Mouse (Mus musculus) monocyte, adult 5-6 weeks (primary cell): ENCODE results near the gene Apobec1. TPM values are rescaled to one million over a fixed set of nuclear protein-coding genes. Genes with fewer than 3 reads are reported as not detected.
A peak's percentile ranks its signal among the peaks of the same experiment; 100 is the strongest.
"Not testable (repeated sequence)": the region's sequence is repeated elsewhere in the genome, so short reads cannot be mapped to it uniquely, and the experiment has no call there.

ENCODE experiments used
- ATAC-seq: fragments of 153-309, 156-312 bp; replicated peaks from 2 replicates; pipeline ENCODE4 v1.8.0; 2017; ENCODE audit warnings: mild to moderate bottlenecking; ENCODE audit not compliant: low TSS enrichment, insufficient number of reproducible peaks, severe bottlenecking, poor library complexity, low FRiP score
- total RNA-seq: library from RNA; stranded (forward); fragments of 200-1000, 200-491, 200-594 nt; gene quantifications from 3 replicates; pipeline ENCODE4 v1.2.3, GENCODE M21; 2017

The Apobec1 gene
- total RNA-seq, 1 experiment from 2014 or later = 170 TPM

GRCm38 (mm10) chr6:122571617-122571959 lies 30.7 kb downstream of the Apobec1 start:
- ATAC-seq = no peak

DNA sequence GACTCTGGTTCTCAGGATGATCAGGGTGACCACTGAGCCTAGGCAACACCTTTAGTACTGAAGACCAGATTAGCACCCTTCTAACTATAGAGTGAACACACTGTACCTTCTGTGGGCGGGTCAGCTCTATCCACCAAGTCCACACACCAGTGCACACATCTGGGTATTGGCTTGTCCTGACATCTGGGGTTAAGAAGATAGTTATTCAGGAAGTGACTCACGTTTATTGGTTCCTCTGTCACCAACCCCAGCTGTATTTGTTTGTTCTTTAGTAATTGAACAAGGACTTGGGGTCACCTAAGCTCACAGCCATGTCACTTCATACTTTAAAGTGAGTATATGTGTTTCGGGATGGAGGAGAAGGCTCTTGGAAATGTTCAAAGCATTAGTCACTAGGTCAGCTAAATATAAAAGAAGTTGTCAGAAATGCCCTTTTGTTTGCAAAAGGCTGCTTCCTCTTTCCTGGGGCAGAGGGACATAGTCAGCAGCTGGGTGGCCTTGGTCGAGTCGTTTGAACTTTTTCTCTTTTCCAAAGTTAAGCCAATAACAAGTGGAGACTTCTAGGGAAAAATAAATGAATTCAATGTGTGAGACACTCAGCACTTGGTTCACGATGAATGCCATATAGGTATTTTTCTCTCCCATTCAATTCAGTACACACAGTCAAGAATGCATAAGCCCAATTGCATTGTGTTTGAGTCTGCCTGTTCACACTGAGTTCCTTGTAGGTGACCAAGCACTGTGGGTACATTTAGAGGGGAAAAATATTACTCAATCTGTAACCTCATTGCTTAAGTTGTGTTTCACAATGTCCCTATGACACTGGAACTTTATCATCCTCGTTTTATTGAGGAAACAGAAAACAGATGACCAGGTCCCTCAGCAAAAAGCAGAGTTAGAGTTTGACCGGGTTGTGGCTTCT lies 31.3 kb downstream of the Apobec1 start:
- peak; percentile 69 for ATAC-seq

- ATAC-seq = no peak
Observed at GRCm38 (mm10) chr6:122569762-122570161, 32.5 kb downstream of the Apobec1 start.

- ATAC-seq = no peak
Observed at GRCm38 (mm10) chr6:122569113-122569512, 33.1 kb downstream of the Apobec1 start.

DNA sequence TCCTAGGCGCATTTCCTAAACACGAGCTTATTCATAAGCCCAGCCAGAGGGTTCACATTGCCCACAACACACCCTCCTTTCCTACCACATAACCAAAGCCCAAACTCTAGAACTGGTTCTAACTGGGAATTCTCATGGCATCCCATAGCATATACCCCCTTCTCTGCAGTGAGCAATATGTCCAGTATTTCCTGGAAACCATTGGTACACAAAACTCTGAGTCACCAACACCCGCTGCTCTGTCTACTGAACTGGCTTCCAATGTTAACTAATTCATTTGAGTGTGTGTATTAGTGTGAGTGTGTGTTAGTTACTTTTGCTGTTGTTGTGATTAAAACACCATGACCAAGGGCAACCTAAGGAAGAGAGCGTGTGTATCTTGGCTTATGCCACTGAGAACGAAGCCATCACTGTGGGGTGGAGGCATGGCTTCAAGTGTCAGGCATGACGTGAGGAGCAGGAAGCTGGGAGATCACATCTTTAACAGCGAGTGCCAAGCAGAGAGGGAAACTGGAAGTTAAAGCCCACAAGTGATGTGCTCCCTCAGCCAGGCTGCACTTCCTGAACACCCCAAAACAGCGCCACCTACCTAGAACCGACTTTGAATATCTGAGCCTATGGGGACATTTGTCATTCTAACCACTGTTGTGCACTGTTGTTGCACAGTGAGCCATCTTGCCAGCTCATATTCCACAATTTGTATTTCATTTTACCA lies 37.0 kb downstream of the Apobec1 start:
- ATAC-seq = peak; percentile 53

GRCm38 (mm10) chr6:122562463-122562862 lies 39.8 kb downstream of the Apobec1 start:
- 0 out of 2 replicates have a peak, but pooled peaks have one; percentile 37 for ATAC-seq

DNA sequence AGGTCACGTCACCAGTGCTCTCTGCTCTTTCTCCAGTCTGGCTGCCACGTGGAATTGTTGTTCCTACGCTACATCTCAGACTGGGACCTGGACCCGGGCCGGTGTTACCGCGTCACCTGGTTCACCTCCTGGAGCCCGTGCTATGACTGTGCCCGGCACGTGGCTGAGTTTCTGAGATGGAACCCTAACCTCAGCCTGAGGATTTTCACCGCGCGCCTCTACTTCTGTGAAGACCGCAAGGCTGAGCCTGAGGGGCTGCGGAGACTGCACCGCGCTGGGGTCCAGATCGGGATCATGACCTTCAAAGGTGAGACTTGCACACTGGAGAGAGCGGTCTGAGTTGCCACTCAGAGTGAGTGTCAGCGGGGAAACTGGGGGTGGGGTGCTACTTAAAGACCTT lies 41.2 kb downstream of the Apobec1 start:
- ATAC-seq = no peak

GRCm38 (mm10) chr6:122560427-122560826 lies 41.8 kb downstream of the Apobec1 start:
- ATAC-seq = peak; percentile 38; the same call in 1 of the 2 replicates

DNA sequence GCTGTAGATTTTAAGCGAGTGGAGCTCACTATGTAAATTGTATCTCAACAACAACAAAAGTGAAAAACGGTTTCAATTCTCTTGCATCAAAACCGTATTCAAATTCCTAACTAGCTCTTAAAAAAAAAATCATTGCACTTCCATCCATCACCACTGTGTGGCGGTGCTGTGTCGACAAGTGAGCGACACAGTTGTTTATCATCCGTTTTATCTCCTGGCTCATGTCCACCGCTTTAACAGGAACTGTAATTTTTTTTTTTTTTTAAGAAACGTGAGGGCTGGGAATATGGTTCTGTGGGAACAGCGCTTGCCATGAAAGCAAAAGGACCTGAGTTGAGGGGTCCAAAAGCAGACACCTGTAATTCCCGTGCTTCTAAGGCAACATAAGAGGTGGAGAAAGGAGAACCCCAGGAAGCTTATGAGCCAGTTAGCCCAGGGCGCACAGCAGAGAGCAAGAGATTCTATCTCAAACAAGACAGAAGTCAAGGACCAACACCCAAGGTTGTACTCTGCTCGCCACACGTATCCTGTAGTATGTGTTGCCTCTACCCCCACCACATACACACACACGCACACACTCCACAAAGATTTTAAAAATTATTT lies 45.2 kb downstream of the Apobec1 start:
- peak; percentile 62 for ATAC-seq

DNA sequence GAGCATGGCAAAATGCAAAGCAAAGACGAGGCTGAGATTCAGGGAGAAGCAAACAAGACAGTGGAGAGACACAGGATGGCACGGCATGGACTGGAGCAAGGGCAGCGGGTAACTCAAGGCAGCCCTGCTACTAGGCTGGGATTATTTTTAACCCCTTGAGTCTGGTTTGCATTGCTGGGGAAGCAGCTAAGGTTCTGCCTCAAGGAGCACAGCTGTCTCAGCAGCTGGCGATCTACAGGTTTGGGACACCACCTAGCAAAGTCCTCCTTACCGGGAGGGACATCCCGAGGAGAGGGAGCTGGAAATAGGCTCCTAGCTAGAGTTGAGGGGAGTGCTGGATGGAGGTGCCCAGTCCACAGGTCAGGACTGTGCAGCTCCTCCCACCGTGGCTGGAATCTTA lies 47.0 kb downstream of the Apobec1 start:
- ATAC-seq = no peak; the same call in 1 of the 2 replicates

- no peak for ATAC-seq
Observed at GRCm38 (mm10) chr6:122554102-122554501, 48.1 kb downstream of the Apobec1 start.

DNA sequence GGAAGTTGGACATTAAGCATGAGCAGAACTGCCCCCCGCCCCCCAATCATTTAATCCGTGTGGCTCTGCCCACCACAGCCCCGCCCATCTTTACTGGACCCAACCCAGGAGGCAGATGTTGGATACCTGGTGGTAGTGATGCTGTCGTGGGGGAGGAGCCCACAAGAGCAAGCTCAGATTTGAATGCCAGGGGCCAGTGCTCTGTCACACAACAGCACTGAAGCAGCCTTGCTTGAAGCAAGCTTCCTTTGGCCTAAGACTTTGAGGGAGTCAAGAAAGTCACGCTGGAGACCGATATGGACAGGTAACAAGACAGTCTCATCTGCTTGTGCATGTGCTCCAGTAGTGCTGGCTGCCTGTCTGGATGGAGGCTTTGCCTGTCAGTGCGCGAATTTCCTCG lies 48.6 kb downstream of the Apobec1 start, which contains the start of gene Aicda:
TSS of gene Aicda (plus strand) at position 196 of the 400 bp plus-strand sequence.
- no peak for ATAC-seq

GRCm38 (mm10) chr6:122545948-122546347 lies 56.3 kb downstream of the Apobec1 start:
- ATAC-seq = no peak

- peak; percentile 61 for ATAC-seq
Observed at GRCm38 (mm10) chr6:122545289-122545882, 56.9 kb downstream of the Apobec1 start.

- ATAC-seq = no peak
Observed at GRCm38 (mm10) chr6:122544672-122545071, 57.6 kb downstream of the Apobec1 start.

GRCm38 (mm10) chr6:122543574-122543973 lies 58.7 kb downstream of the Apobec1 start:
- 0 out of 2 replicates have a peak, but pooled peaks have one; percentile 24 for ATAC-seq

- not testable (repeated sequence) for ATAC-seq
Observed at GRCm38 (mm10) chr6:122542459-122542858, 59.8 kb downstream of the Apobec1 start.

- ATAC-seq = no peak
Observed at GRCm38 (mm10) chr6:122539564-122539963, 62.7 kb downstream of the Apobec1 start.

GRCm38 (mm10) chr6:122534032-122534431 lies 68.2 kb downstream of the Apobec1 start:
- ATAC-seq = no peak
